Mouse (Mus musculus) common myeloid progenitor, adult 5-6 weeks (primary cell): ENCODE data around the gene Mvb12a. TPM values are rescaled to one million over a fixed set of nuclear protein-coding genes. Genes with fewer than 3 reads are reported as not detected.

Experiments used
- ATAC-seq: replicated peaks from 2 replicates; pipeline ENCODE4 v1.8.0; 2016; ENCODE audit warnings: low read depth, mild to moderate bottlenecking, moderate TSS enrichment, inconsistent platforms; ENCODE audit not compliant: poor library complexity, severe bottlenecking
- total RNA-seq: library from RNA; stranded (forward); fragments of 200-1000, 187-1606 nt; gene quantifications from 2 replicates; pipeline ENCODE4 v1.2.3, GENCODE M21; 2017

The Mvb12a gene
- total RNA-seq, 1 experiment from 2014 or later = 84.7 TPM

DNA sequence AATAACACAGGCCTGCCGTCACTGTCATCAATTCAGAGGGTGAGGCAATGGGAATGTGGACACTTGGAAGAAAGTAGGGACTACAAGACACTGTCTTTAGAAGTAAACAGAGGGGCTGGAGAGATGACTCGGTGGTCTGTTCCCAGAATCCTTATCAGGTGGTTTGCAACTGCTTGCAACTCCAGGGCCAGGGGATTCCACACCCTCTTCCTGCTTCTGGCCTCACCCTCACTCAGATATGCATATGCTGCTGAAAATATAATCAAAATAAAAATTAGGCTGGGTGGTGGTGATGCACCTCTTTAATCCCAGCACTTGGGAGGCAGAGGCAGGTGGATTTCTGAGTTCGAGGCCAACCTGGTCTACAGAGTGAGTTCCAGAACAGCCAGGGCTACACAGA, 17.3 kb downstream of the Mvb12a start:
- no peak for ATAC-seq

DNA sequence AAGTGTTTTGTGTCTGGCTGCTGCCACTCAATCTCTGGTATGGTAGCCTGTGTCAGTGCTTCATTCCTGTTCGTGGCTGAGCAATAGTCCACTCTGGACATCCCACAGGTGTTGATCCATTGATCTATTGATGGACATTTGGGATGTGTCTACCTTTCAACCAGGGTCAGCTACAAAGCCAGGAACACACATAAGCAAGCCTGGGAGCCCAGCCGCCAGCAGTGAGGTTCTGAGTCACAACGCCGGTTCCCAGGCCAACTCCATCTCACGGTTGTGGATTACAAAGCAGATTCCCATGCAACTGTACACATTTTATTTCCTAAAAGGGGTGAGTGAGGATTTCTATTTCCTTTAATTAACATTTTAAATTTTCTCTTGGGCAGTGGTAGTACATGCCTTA, 18.0 kb downstream of the Mvb12a start:
- no peak for ATAC-seq

DNA sequence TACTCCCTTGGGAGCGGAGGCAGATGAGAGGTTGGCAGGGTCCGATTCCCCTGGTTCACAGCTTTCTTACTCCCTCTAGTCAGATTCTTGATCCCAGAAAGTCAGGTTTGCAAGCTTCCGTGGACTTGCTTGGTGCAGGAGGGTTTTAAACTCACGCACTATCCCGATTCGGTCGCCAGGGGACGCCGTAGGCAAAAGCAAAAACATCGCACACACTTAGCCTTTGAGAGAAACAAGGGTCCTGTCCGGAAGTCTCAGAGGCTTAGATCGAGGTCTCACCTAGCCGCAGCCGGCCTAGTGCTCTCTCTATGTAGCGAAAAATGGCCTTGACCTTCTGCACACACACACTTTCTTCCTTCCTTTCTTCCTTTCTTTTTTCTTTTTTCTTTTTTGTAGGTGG, 18.7 kb downstream of the Mvb12a start:
- peak; percentile 57 for ATAC-seq

DNA sequence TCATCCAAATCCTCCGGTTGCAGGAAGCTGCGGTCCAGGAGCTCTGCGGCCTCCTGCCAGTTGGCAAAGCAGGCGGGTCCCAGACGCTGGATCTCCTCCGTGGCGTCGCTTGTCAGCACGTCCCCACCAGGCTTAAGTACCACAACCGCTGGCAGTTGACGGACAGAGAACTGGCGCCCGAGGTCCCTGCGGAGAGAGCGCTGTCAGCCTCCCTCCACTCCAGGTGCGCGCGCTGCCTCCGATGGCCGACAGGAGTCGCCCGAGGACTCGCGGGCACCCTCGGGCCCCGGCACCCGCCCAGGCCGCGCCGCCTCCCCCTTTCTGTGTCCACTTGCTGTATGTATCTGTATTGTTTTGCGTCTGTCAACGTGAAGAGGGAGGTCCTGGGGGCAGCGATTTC, 20.0 kb downstream of the Mvb12a start:
- ATAC-seq = peak; percentile 64

DNA sequence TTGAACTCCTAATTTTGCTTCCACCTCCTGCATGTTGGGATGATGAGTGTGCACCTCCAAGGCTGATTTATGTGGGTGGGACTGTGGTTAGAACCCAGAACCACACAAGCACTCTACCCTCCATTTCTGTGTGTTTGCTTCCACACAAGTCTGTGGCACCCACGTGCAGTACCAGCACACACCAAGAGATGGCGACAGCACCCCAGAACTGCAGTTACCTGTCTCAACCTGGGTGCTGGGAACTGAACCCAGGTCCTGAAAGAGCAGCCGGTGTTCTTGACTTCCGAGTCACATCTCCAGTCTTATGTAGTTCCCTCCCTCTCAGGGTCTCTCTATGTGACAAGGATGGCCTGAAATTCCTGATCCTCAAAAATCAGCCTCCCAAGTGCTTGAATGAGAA, 21.3 kb downstream of the Mvb12a start:
- no peak for ATAC-seq

DNA sequence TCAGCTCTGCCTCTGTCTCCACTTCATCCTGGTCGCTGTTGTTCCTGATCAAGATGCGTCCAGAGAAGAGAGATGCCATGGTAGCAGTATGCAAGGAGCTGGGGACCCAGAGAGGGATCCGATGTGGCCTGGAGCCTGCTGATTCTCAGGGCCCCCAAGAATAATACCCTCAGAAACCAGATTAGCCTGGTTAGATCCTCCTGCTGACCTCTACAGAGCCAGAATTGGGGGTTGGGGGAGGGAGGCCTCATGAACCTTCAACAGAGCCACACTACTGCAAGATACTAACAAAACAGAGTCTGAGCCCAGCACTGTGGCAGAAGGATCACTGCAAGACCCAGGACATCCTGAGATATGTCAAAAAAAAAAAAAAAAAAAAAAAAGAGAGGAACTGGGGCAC, 23.8 kb downstream of the Mvb12a start, which contains the start of gene Nxnl1:
Nxnl1 (minus strand) TSS at position 101 of the 400 bp plus-strand sequence.
- no peak for ATAC-seq

DNA sequence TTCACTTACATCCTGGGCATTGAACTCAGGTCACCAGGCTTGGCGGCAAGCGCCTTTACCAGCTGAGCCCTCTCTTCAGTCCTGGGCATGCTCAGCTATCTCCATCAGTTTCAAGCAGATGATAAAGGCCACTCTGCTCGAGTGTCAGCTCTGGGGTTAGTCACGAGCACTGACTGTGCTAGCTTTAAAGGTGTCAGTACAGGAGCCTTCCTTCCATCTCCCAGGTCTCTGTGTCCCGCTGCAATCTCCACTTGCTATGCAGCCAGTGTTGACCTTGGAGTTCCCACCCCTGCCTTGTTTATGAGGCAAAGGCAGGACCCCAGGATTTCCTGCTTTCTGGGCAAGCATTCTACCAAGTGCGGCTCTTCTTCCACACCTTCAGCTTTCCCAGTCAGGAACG, 24.9 kb downstream of the Mvb12a start:
- ATAC-seq = no peak

DNA sequence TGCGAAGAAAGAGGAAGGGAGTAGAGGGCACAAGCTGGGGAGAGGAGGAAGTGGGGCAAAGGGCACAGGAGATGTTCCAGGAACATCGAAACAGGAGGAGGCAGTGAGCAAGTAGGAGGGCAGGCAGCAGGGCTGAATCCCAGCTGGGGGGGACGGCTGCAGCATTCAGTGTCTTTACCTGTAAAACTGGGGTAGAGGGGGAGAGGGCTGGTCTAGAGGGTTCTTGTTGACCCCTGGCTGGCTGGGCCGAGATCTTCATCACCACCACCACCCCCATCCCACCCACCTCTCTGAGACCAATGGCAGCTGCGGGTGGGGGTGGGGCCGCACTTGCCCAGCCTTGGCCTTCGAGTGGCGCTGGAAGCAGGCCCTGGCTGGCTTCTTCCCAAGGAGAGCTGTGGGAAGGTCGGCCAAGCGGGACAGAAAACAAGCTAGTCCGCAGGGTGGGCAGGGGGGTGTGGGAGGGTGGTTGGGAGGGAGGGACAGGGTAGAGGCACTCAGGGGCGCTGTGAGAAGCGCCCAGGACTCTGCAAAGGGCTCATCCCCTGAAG, 25.7 kb downstream of the Mvb12a start, which contains the start of gene Slc27a1:
Slc27a1 (plus strand) TSS at position 496 of the 551 bp plus-strand sequence.
- no peak for ATAC-seq

DNA sequence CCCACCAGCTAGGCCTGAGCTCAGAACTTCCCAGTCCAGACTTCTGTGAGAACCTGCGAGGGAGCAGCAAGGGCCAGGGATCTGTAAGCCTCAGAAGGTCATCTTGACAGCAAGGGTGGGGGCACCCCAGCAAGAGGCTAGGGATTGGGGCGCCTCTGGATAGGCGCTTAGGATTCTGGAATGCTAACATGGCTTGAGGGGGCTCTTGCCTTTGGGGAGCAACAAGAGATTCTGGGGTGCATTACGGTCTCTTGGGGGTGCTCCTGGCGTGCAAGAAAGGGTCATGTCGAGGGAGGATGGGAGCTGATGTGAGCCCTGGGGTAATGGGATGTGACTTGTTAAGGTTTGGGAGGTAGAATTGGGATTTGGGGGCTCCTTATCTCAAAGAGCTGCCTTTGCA, 26.2 kb downstream of the Mvb12a start:
- no peak for ATAC-seq

DNA sequence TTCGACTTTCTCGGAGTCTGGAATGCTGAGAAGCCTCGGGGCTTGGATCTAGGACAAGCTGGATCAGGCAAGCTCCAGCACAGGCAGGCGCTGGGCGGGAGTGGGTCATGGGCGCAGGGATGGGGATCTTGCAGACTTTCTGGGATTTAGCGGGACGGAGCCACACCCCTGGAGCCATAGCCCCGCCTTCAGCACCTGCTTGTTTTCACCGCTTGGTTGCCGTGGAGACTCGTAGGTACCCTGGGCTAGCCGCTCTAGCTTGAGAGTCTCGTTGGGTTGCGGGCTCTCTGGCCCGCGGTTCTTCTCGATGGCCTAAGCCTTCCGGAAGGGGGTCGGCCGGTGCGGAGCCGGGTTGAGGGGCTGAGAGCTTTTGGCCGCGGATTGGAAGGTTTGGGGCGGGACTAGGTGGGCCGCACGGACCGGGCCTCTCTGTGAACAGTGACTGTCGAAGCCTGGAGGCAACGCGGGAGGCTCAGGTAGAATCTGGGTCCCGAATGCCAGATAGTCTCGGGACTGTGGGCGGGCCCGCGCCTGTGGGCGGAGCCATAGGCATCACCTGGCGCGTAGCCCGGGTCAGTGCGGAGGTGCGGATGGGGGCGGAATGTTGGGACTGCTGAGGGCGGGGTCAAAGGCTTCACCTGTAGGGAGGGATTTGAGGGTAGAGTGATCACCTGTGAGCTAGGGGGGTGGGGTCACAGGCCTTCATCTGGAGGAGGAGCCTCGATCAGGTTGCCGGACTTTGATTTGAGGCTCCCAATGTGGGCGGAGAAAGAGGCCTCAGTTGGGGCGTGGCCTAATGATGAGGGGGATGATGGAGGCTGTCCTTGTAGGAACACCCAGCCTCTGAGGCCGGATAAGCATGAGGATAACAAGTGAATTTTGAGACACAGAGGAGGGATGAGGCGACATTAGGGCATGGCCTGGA, 26.9 kb downstream of the Mvb12a start:
- peak; percentile 64 for ATAC-seq

DNA sequence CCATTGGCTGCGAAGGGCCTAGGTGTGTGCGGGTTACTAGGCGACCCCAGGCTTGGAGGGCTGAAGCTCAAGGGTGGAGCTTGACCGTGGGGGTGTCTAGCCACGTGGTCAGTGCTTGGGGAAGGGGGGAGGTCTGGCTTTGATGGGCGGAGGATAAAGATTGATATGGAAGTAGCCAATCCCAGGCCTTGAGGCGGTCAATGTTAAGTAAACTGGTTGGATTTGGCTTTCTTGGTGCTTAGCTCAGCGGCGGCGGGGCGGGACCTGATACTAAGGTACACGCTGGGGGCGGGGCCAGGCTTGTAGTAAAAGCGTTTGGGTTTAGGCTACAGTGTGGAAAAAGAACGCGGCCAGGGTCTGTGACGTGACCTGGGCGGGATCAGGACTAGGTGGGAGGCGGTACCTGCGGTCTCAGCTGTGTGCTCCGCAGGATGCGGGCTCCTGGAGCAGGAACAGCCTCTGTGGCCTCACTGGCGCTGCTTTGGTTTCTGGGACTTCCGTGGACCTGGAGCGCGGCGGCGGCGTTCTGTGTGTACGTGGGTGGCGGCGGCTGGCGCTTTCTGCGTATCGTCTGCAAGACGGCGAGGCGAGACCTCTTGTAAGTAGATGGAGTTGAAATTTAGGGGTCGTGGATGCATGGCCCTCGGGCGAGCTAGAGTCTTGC, 27.7 kb downstream of the Mvb12a start:
- peak; percentile 83 for ATAC-seq

DNA sequence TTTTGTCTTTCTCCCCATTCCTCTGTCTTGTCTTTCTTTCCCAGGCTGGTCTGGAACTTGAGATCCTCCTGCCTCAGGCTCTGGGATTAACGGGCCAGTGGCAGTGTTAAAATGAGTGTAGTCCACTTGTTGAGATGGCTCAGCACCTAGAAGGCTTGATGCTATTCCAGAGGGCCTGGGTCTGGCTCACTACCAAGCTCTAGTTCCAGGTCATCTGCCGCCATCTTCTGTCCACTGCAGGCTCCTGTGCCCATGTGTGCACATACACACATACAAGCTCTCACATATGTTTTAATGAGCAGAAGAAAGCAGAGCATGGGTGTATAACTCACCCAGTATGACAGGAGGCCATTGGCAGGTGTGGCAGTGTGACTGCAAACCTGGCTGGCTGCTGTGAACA, 29.4 kb downstream of the Mvb12a start:
- ATAC-seq = no peak

DNA sequence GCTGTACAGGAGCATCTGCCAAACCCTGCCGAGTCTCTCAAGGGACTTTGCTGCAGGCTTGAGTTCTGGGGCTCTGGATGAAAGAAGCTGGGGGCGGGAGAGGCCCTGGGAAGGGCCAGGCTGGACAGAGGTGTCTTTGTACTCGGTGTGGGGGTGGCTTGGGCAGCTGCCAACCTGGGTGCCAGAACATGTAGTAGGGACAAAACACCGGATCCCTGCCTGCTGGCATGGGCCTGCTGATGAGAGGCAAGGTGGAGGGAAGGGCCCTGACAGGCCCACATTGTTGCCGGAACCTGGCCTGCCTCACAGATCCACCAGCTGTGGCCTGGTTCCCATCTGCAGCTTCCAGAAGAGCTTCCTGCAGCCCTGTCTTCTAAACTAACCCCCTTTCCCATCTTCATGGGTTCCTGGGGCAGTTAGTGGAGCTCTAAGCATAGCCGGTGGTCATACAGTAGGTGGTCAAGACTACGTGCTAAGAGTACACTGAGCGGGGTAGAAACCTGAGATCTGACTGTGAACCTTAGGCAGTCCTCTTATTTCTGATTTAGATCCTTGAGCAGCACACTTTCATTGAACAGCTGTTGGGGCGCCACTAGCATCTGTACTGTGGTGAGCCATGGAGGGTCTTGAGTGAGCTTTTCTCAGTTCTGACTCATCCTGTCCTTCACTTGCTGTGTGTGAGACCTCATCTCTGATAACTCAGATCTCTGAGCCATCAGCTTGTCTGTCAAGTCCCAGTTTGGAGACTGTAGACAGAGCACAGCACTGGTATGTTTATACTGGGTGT, 30.3 kb downstream of the Mvb12a start:
- no peak for ATAC-seq

DNA sequence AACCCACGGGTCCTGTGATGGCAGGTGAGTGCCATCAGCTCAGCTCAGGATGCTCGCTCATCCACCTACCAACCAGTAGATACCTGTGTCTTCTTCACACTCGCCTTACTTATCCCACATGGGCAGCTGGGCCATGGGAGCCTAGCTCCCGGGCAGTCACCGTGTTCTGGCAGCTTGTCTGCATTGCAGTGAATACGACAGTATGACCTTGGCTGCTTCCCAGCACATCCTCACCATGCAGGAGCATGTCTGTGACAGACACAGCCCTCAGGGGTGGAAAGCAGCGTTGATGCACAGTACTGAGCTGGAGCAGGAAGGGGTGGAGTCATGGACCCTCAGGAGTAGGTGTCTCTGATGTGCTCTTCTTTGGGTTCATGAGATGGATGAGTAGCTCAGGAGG, 31.7 kb downstream of the Mvb12a start:
- no peak for ATAC-seq

DNA sequence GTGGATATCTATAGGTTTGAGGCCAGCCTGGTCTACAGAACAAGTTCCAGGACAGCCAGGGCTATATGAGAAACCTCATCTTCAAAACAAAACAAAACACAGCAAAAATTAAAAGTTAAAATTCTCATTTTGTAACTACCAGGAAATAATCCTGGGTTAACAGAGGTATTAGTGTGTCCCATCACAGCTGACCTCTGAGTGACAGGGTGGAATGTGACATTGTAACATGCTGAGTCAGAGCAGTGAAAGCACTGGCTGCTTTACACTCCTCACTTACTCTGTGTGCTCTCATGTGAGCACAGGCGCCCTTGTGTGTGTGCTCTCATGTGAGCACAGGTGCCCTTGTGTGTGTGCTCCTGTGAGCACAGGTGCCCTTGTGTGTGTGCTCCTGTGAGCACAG, 32.3 kb downstream of the Mvb12a start:
- no peak for ATAC-seq

DNA sequence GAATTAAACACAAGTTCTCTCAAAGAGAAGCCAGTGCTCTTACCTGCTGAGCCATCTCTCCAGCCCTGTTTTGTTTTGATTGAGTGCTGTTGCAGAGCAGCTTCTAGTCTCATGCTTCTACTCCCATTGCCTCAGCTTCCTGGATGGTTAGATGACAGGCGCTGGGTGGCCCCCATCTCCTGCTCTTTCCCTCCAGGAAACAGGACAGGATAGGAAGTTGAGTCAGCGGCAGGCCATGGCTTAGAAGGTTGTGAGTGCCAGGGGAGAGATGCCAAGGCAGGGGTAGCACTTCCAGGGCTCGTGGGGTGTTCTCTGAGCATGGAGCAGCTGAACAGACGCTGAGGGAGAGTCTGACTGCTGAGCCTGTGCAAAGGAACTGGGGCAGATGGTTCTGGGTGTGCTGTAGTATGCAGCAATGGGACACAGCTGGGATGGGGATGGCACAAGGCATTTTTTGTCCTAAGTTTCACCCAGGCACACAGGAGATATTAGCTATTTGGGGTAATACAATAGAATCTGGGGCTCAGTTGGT, 35.2 kb downstream of the Mvb12a start:
- no peak for ATAC-seq

DNA sequence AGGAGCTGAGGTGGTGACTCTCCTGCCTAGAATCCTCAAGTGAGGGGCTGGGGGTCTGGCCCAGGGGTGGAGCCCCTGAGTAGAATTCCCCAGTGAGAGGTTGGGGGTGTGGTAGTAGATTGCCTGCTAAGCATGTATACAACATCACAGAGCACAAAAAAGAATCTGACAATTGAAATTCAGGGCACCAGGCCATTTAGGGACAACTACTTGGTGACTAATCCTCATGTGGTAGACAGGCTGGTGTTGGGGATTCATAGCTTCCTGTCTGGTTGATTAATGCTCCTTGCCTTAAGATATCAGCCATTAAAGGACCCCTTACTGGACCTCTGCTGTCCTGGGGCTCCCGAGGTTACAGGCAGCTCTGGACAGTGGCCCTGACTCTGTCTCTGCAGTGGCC, 36.3 kb downstream of the Mvb12a start:
- no peak for ATAC-seq

DNA sequence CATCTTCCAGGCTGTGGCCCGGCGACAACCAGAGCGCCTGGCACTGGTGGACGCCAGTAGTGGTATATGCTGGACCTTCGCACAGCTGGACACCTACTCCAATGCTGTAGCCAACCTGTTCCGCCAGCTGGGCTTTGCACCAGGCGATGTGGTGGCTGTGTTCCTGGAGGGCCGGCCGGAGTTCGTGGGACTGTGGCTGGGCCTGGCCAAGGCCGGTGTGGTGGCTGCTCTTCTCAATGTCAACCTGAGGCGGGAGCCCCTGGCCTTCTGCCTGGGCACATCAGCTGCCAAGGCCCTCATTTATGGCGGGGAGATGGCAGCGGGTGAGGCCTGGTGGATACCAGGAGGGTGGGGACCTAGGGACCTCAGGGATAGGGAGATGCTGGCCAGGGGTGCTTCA, 36.8 kb downstream of the Mvb12a start:
- no peak for ATAC-seq

DNA sequence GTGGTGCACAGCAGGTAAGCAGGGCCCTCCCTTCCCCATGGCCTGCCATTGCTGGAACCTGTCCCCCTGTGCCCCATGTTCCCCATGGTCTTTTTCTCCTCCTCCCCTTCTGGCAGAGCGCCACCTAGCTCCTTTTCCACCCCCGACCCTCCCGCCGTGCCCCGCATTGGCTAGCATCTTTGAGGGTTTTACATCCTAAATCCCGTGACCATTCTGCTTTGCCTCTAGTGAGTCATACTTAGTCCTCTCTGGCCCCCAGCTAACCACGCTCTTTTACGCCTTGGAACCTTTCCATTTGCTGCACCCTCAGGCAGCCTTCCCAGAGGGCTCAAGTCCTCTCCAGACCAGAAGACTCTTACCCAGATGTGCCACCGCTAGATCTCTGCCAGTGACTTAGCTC, 37.5 kb downstream of the Mvb12a start:
- no peak for ATAC-seq

DNA sequence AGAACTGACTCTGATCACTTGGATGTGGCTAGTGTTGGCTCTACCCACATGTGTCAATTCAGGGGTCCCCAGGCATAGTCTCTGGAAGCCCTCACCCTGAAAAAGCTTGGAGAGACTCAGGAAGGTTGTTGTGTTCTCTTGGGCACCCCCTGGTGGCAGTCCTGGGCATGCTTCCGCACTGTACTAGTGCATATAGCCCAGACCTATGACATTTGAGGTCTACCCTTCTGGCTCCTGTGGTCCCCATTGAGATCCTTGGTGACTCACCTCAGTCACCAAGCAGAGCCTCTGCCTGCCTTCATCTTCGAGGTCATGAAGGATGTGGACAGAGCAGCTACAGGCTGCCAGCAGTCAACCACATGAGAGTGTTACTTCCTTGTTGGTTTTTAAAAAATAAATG, 44.2 kb downstream of the Mvb12a start:
- 0 out of 2 replicates have a peak, but pooled peaks have one; percentile 16 for ATAC-seq
